Mouse (Mus musculus) thymus, adult 2 months (tissue): ENCODE results near the gene Dnaaf2.

Experiments used
- CTCF ChIP-seq: fragments of 200-500 bp; IDR thresholded peaks from 2 replicates; pipeline ENCODE4 v1.5.1; 2012; ENCODE audit warnings: mild to moderate bottlenecking, control low read depth, low read length, moderate library complexity, borderline replicate concordance; ENCODE audit not compliant: control insufficient read depth, poor library complexity, insufficient read depth; ENCODE audit errors: extremely low read depth
- POLR2A ChIP-seq: fragments of 200-500 bp; IDR thresholded peaks from 2 replicates; pipeline ENCODE4 v1.6.1; 2012; ENCODE audit warnings: mild to moderate bottlenecking, low read length, control low read depth, moderate library complexity; ENCODE audit not compliant: control insufficient read depth, poor library complexity, insufficient read depth; ENCODE audit errors: extremely low read depth

DNA sequence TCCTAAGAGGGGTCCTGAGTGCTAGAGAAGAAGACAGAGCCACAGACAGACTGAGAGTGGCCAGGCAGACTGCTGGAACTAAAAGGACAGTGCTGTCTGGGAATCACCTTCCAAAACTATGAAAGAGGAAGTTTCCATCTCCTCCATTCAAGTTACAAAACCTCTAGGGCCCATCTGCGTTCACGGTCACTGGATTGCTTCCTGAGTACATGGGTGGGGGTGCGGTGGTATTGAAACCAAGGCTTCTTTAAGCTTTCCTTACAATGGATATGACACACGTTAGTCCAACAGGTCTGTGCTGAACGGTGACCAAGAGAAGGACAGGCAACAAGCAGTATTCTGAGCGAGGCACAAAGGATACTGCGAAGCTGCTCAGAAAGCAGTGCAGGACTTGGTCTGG is 16.2 kb upstream of the Dnaaf2 start:
- no peak for TF ChIP-seq CTCF
- TF ChIP-seq POLR2A = no peak
